Mouse (Mus musculus) colon, adult 2 months (tissue): ENCODE data around the gene Cyp26c1. TPM values are rescaled to one million over a fixed set of nuclear protein-coding genes. Genes with fewer than 3 reads are reported as not detected.

Source experiments
- polyA plus RNA-seq: library from polyadenylated mRNA; depleted of rRNA; stranded (reverse); fragments of >200 nt; gene quantifications from 2 replicates; pipeline ENCODE4 v1.2.3, GENCODE M21; 2012; rRNA removed

Gene Cyp26c1
- polyA plus RNA-seq: 0.08 TPM in 2 replicates

GRCm38 (mm10) chr19:37685281-37685680 lies at the start of gene Cyp26c1:
Cyp26c1 (plus strand) TSS chr19:37685581.

GRCm38 (mm10) chr19:37697651-37698272 lies 12.4 kb downstream of the Cyp26c1 start, which contains the start of gene Cyp26a1:
Cyp26a1 (plus strand) TSS chr19:37697798.

Other genes with a start within 250 kb of the Cyp26c1 start
- gene Exoc6, start 135.2 kb upstream of the Cyp26c1 start, polyA plus RNA-seq: 4.5 and 5.0 TPM in 2 replicates
- gene Cyp26a1, start 12.2 kb downstream of the Cyp26c1 start, polyA plus RNA-seq: 0.32 TPM in 1 of 2 replicates, not detected in the other